Mouse (Mus musculus) ES-Bruce4 (cell line): ENCODE results near the gene Tmem104. TPM values are rescaled to one million over a fixed set of nuclear protein-coding genes. Genes with fewer than 3 reads are reported as not detected.
A peak's percentile ranks its signal among the peaks of the same experiment; 100 is the strongest.

ENCODE experiments used
- H3K27ac ChIP-seq: 2 replicates; pipeline ENCODE4 v1.5.1; 2012; ENCODE audit warnings: low read length, inconsistent platforms; ENCODE audit not compliant: insufficient read depth
- H3K27me3 ChIP-seq: 2 replicates; pipeline ENCODE4 v1.6.1; 2012; ENCODE audit warnings: mild to moderate bottlenecking, low read length, inconsistent platforms; ENCODE audit not compliant: control insufficient read depth, poor library complexity, insufficient read depth, severe bottlenecking
- H3K36me3 ChIP-seq: 2 replicates; pipeline ENCODE4 v1.6.1; 2012; ENCODE audit warnings: inconsistent platforms, mild to moderate bottlenecking, low read length, moderate library complexity; ENCODE audit not compliant: control insufficient read depth, poor library complexity, insufficient read depth, severe bottlenecking
- H3K4me1 ChIP-seq: one replicate; pipeline ENCODE4 v1.8.1; 2011; ENCODE audit warnings: low read length; ENCODE audit not compliant: control insufficient read depth, insufficient read depth
- H3K4me3 ChIP-seq: 2 replicates; pipeline ENCODE4 v1.5.1; 2011; ENCODE audit warnings: low read depth, mild to moderate bottlenecking, low read length
- H3K9ac ChIP-seq: 2 replicates; pipeline ENCODE4 v1.6.1; 2012; ENCODE audit warnings: low read depth, mild to moderate bottlenecking, inconsistent platforms; ENCODE audit not compliant: poor library complexity, severe bottlenecking
- H3K9me3 ChIP-seq: replicated peaks from 2 replicates; pipeline ENCODE4 v1.6.1; 2012; ENCODE audit warnings: mild to moderate bottlenecking, low read length, inconsistent platforms; ENCODE audit not compliant: control insufficient read depth, poor library complexity, insufficient read depth, severe bottlenecking
- CTCF ChIP-seq: IDR thresholded peaks from one replicate; pipeline ENCODE4 v1.8.1; 2011; ENCODE audit warnings: low read depth, low read length
- EP300 ChIP-seq: IDR thresholded peaks from 2 replicates; pipeline ENCODE4 v1.6.1; 2011; ENCODE audit warnings: low read depth, low read length; ENCODE audit not compliant: insufficient read depth
- POLR2A ChIP-seq: IDR thresholded peaks from one replicate; pipeline ENCODE4 v1.8.1; 2011; ENCODE audit warnings: low read length; ENCODE audit not compliant: insufficient read depth
- polyA plus RNA-seq: library from polyadenylated mRNA; stranded (reverse); fragments of >200 nt; gene quantifications from 2 replicates; pipeline ENCODE4 v1.2.4, GENCODE M21; 2011; ENCODE audit warnings: low read depth; ENCODE audit not compliant: missing spikeins, insufficient read depth, insufficient read length

Tmem104 gene
- polyA plus RNA-seq, 1 experiment = 8.0 TPM

GRCm38 (mm10) chr11:115228430-115228829, 41.1 kb downstream of the Tmem104 start:
- no peak overlapping the region for H3K27ac ChIP-seq
- H3K9ac ChIP-seq = no peak overlapping the region
- H3K36me3 ChIP-seq = no peaks in the 10 kb centered on the region
- H3K27me3 ChIP-seq = no peaks in the 10 kb centered on the region
- no peak for TF ChIP-seq POLR2A
- no peak for TF ChIP-seq CTCF
- no peak for TF ChIP-seq EP300
- no peaks in the 10 kb centered on the region for H3K9me3 ChIP-seq
- no peak overlapping the region for H3K4me3 ChIP-seq
- peaks cover 5% of the 10 kb centered on the region for H3K4me1 ChIP-seq

GRCm38 (mm10) chr11:115229021-115229930, 42.0 kb downstream of the Tmem104 start:
- TF ChIP-seq CTCF (no peak), EP300 (0 out of 2 replicates have a peak, but pooled peaks have one; percentile 22)
- no peak overlapping the region for H3K9ac ChIP-seq
- peaks cover 5% of the 10 kb centered on the region for H3K4me1 ChIP-seq
- no peak overlapping the region for H3K27ac ChIP-seq
- H3K9me3 ChIP-seq = no peaks in the 10 kb centered on the region
- H3K36me3 ChIP-seq = no peaks in the 10 kb centered on the region
- no peaks in the 10 kb centered on the region for H3K27me3 ChIP-seq
- no peak overlapping the region for H3K4me3 ChIP-seq

- Histone ChIP-seq H3K9me3 (no peaks in the 10 kb centered on the region), H3K27me3 (no peaks in the 10 kb centered on the region), H3K27ac (no peak overlapping the region), H3K36me3 (no peaks in the 10 kb centered on the region), H3K9ac (no peak overlapping the region), H3K4me1 (peaks cover 5% of the 10 kb centered on the region), H3K4me3 (no peak overlapping the region)
- TF ChIP-seq POLR2A (no peak), CTCF (no peak), EP300 (no peak)
Measured at GRCm38 (mm10) chr11:115231168-115231915, 44.1 kb downstream of the Tmem104 start.

DNA sequence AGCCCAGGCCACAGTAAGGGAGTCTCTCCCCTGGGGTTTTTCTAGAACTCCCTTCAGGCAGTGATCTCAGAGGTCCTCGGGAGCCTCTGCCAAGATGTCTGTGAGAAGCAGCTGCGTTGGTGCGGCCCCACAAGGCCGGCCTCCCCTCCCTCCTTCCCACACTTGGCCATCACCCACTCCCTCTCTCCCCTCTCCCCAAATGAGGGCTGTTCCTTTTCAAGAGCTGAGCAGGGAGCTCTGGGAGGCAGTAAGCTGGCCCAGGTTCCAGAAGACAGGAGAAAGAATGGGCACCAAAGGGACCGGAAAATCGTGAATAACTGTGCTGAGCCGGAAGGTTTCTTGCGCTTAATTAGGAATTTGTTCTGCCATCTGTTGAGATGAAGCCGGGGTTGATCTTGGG, 44.6 kb downstream of the Tmem104 start:
- Histone ChIP-seq H3K4me3 (no peak overlapping the region), H3K27me3 (no peaks in the 10 kb centered on the region), H3K4me1 (peaks cover 8% of the 10 kb centered on the region), H3K9ac (no peak overlapping the region), H3K27ac (no peak overlapping the region), H3K36me3 (no peaks in the 10 kb centered on the region), H3K9me3 (no peaks in the 10 kb centered on the region)
- TF ChIP-seq EP300 = no peak
- TF ChIP-seq CTCF = no peak
- TF ChIP-seq POLR2A = no peak

- Histone ChIP-seq H3K4me1 (peaks cover 8% of the 10 kb centered on the region), H3K9ac (no peak overlapping the region), H3K36me3 (no peaks in the 10 kb centered on the region), H3K4me3 (no peak overlapping the region), H3K27me3 (no peaks in the 10 kb centered on the region), H3K27ac (no peak overlapping the region), H3K9me3 (no peaks in the 10 kb centered on the region)
- TF ChIP-seq POLR2A (no peak), EP300 (no peak), CTCF (no peak)
Measured at GRCm38 (mm10) chr11:115232889-115233288, 45.6 kb downstream of the Tmem104 start.
